Mouse (Mus musculus) layer of hippocampus, adult 9-10 months (tissue): ENCODE data around the gene Tut4.
A peak's percentile ranks its signal among the peaks of the same experiment; 100 is the strongest.

Experiments
- DNase-seq: peaks from one replicate; pipeline ENCODE4 v3.0.0; 2022; ENCODE audit warnings: low spot score

Tut4 gene

DNA sequence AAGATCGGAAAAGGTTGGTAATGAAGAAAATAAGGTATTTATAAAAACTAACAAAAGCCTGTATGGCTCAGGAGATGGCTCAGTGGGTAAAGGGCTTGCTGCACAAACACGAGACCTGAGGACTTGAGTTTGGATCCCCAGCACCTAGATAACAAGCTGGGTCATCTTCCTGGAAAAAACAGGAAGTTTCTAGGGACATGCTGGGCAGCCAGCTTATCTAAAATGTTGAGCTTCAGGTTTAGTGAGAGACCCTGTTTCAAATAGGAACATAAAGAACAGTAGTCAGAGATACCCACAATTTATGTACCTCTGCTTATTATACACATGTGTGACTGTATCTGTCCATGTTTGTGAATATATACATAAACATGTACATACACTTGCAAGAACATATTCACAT, 43.8 kb downstream of the Tut4 start:
- no peak for DNase-seq

DNA sequence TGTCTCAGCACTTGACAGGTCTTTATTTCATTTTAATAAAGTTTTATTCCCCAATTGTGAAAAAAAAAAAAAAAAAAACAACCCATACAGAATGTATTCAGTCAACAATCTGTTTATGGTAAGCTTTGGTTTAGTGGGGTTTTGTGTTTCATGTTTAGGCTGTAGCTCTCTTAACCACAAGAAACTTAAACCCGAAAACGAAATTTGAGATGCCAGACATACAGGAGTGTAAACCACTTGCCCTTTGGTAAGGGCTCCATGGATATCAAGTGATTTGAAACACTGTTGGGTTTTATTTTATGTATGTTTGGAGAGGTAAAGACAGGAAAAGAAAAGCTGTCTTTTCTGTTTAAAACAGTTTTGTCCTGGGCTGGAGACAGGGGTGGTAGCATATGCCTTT, 80.5 kb downstream of the Tut4 start:
- no peak for DNase-seq

DNA sequence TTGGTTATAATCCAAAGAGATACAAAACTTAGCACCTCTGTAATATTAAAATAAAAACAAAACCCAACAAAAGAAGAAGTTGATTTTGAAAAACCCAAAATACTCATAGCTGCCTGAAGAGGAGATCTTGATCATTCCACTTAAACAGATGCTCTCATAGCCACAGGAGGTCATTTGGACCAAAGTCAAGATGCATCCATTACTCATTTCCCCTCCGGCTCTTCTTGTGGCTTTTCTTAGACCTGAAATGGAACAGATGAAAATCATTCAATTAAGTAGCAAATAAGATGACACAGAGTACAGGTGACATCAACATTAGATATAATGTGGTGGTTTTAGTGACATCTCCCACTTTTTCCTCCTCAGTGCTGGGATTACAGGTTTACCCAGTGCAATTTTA, 105.8 kb downstream of the Tut4 start:
- no peak for DNase-seq

DNA sequence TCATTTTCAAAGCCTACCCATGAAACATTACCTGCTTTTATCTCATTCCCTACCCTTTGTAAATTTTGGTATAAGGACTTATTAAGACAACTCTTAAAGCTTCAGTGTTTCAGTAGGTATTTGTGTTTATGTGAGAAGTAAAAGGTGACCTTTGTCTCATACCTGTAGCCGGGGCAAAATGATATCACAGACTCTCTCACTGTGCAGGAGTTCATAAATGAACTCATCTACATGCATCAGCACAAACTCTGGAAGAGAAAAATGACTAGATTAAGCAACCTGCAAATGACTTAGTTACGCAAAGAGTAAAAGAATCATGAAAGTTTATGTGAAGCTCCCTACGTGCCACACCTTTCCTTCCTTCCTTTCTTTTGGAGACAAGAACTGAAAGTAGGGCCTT, 113.4 kb downstream of the Tut4 start:
- DNase-seq, result no peak

DNA sequence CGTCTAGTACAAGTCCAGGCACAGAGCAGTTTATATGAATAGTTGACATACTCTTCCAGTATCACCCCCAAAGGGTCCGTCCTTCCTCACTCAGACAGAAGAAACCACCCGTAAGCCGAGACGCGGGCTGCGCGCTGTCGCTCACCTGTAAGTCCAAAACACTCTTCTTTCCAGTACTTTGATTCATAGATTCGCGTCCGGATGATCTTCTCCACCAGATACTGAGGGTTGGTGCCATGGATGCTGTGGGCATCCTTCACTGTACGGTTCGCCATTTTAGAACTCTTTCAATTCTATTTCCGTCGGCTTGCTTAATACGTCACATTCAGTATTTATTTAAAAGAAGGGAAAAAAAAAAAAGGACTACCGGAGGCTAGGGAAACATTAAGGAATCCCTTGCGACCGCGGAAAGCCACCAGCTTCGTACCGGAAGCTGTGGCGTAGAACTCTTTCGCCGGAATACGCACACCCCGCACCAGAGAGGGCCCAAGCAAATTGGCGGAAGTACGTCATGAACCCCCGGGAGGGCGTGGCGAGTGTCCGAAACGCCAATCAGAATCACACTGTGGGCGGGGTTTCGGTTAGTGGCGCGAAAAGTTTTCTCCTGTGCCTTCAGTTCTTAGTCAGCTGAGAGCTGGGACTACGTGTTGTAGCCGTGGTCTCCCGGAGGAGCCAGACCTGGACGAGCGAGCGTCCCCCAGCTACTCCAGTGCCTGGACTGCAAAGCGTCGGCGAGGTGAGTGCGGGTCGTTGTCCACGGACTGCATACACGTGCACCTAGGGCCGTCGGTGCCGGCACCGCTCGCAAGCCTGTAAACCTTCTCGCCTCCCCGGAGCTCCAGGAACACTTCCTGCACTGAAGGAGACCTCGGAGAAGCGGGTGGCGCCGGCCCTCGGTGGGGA, 119.9 kb downstream of the Tut4 start, which contains the start of the genes Prpf38a and Orc1:
Gene Prpf38a, minus strand, starts transcription at position 497 of the 903 bp plus-strand sequence.
Gene Orc1, plus strand, starts transcription at position 584 of the 903 bp plus-strand sequence.
- DNase-seq, result peak; percentile 88

DNA sequence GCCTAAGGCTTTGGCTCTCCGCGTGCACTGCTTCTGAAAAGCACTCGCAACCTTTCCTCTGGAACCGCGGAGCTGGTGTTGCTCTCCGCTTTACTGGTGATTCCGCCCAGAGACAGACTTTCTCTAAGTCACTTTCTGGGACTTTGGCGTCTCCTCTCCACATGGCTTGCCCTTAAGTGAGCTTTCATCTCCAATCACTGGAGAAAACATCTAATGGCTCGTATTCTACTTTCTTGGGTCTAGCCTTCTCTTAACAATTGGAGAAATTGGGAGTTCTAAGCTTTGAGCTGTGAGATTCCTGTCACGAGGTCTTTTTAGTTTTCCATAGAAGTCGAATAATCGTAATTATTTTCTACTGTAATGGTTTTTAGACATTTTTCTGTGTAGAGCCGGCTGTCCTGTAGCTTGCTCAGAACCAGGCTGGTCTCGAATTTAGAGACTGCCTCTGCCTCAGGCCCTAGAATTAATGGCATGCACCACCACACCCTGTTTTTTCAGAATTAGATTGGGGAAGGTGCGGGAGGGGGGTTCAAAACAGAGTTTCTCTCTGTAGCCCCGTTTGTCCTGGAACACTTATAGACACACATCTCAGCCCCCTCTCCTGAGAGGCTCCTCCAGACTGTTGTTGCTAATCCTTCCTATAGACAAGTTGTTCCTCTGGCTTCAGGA, 120.7 kb downstream of the Tut4 start:
- DNase-seq, result no peak

DNA sequence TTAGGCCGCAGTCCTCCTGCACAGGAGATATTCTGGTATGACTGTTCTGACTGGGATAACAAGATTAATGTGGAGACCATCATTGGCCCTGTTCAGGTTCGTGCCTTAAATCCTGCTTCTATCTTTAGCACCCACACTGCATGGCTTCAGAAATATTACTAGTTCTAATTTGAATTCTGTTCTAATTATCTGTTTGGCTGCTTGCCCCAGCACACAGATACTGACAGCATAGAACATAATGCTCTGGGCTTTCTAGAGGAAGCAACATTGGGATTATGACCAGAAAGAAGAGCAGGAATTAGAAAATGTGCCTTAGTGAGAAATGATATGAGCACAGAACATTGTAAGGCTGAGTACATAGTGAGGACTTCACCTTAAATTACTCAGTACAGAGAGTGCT, 134.2 kb downstream of the Tut4 start:
- DNase-seq, result peak; percentile 22

DNA sequence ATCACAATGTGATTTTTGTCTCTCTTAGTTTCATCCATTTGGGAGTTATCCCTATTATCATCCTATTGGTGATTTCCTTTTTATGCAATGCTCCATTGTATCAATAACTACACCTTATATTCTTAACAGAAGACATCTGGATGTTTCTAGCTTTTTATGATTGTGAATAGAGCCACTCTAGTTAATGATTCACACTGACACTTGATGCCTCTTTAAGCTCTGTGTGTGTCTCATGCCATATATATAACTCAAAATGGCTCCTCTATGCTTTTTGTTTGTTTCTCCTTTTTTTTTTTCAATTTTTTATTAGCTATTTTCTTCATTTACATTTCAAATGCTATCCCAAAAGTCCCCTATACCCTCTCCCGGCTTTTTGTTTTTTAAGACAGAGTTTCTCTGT, 136.6 kb downstream of the Tut4 start:
- DNase-seq, result no peak

DNA sequence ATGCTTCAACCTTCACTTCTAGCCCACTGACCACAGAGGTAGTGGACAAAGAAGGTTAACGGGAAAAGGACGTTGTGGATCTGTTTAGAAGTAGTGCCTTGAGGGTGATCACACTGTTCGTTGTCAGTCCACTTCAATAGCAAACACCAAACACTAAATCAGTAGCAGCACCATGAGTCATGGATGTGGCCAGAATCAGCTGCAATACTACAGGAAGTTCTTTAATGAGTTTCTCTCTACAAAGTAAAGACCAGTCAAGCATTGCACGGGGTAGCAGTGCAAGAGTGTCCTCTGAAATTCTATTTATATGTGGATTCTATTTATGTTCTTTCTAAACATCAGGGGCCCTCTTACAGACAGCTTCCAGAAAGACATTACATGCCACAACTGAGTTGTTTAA, 139.1 kb downstream of the Tut4 start:
- no peak for DNase-seq

DNA sequence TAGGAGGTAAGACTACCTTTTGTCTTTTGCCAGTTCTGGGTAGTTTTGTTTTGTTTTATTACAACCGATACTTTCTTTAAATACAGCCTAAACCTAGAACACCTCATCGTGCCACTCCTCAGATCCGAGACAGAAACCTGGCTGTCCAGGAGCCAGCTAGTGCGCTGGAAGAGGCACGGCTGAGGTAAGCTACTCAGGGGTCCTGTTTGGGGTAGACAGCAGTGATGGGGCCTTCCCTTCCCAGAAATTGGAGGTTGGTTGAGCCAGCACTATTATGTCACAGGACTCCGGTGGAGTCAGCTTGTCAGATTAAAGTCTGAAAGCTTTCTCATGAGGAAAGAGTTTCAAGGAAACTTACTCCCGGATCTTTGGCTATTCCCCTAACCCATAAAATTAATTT, 142.6 kb downstream of the Tut4 start:
- DNase-seq, result no peak

DNA sequence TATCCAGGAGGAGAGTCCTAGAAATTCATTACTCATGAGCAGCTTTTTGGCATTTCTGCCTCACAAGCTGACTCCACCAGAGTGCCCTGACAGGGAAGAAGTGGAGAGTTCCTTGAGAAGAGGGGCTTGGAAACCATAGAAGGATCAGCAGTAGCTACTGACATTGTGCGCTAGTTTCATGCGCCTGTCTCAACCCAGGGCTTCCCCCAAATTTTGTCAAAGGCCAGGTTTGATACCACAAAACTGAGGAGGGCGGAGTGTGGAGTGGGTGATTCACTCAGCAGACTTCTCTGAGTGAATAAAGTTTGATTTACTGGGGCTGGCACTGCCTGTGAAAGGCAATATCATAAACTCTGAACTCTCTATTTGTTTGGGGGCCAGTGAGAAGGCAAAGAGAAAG, 149.4 kb downstream of the Tut4 start:
- DNase-seq, result no peak
